Mouse (Mus musculus): ENCODE data around the gene Olfr324. TPM values are rescaled to one million over a fixed set of nuclear protein-coding genes. Genes with fewer than 3 reads are reported as not detected.

Gene Olfr324
- polyA plus RNA-seq (2012; rRNA removed; ENCODE audit: low replicate concordance), result not detected in 2 replicates

GRCm38 (mm10) chr11:58594814-58595213 is at the start of gene Olfr324:
TSS of gene Olfr324 (plus strand) at chr11:58595114.

DNA sequence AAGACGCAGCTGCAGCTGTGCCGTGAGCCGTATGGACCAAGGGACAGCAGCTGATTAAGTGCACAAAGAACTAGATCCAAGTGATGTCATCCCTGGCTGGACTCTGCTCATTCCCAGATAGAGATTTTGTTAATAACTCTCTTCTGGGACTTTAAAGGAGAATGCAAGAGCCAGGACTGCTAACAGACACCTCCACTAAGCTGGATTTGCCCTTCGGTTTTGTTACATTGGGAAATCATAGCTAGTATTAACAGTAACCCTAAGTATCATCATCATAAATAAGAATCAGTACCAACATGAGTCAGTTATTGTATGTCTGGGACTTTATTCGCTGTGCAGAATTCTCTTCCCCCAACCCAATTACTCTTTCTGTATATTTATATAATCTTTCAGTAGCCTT is 48.6 kb upstream of the Olfr324 start, which contains the start of gene Olfr329-ps:
Olfr329-ps (minus strand) TSS at position 101 of the 400 bp plus-strand sequence.

GRCm38 (mm10) chr11:58555536-58555935 is 39.4 kb upstream of the Olfr324 start, which contains the start of gene Olfr328:
TSS of gene Olfr328 (minus strand) at chr11:58555636.

DNA sequence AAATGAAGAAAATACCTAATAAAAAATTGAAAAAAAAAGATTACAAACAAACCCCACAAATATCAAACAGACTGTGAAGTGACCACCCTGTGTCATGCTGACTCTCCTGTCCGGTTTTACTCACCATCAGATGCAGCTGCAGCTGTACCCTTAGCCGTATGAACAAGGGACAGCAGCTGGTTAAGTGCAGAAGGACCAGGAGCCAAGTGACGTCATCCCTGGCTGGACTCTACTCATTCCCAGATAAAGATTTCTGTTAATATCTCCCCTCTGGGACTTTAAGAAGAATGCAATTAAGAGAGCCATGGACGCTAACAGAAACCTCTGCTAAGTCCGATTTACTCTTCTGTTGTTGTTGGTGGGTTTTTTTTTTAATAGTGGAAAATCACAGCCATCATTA is 24.5 kb upstream of the Olfr324 start, which contains the start of gene Olfr224:
Olfr224 (minus strand) TSS at position 149 of the 400 bp plus-strand sequence.

GRCm38 (mm10) chr11:58577430-58577829 is 17.5 kb upstream of the Olfr324 start, which contains the start of gene Olfr325:
TSS of gene Olfr325 (plus strand) at chr11:58577730.

GRCm38 (mm10) chr11:58615975-58616374 is 21.1 kb downstream of the Olfr324 start, which contains the start of gene 2210407C18Rik:
TSS of gene 2210407C18Rik (minus strand) at chr11:58616075.

DNA sequence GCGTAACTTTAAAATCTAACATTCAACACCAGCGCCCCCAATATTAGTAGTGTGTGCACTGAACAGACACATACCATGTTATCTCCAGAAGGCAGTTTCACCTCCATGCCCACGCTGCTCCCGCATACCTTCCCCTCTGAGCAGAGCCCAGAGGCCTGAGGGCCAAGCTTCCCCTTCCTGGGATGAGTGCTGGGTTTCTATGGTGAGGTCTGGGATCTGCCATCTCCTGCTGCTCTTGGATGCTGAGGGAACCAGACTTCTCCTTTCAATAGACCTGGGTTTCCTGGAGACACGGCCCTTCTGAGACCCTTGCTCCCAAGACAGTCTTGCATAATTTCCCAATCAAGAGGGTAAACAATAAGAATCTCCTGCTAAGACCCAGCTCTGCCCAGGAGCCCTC is 35.5 kb downstream of the Olfr324 start, which contains the start of gene Olfr323:
Olfr323 (minus strand) TSS at position 101 of the 400 bp plus-strand sequence.

DNA sequence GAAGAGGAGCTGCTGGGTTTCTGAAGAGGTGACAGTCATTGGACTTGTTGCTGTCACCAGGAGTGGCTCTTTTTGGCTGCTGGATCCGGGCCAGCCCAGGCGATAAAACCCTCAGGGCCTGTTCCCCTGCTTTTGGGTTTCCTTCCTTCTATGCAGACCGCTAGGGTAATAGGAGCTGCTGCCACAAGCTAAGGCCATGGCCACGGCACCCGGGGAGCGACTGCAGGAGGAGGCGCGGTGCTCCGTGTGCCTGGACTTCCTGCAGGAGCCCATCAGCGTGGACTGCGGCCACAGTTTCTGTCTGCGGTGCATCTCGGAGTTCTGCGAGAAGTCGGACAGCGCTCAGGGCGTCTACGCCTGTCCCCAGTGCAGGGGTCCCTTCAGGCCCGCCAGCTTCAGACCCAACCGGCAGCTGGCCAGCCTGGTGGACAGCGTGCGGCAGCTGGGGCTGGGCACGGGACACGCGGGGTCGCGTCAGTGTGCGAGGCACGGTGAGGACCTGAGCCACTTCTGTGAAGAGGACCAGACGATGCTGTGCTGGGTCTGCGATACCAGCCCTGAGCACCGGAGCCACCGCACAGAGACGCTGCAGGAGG is 45.5 kb downstream of the Olfr324 start, which contains the start of gene Trim58:
Trim58 (plus strand) TSS at position 194 of the 596 bp plus-strand sequence.

Other genes starting within 250 kb of the Olfr324 start
- gene Lypd8, start 216.1 kb upstream of the Olfr324 start, polyA plus RNA-seq (2012; rRNA removed; ENCODE audit: low replicate concordance), result 2,190 and 2,729 TPM in 2 replicates
- gene 1810065E05Rik, start 174.0 kb upstream of the Olfr324 start, polyA plus RNA-seq (2012; rRNA removed; ENCODE audit: low replicate concordance), result 0.90 TPM in 1 of 2 replicates, not detected in the other
- gene Gm12253, start 162.6 kb upstream of the Olfr324 start, polyA plus RNA-seq (2012; rRNA removed; ENCODE audit: low replicate concordance), result not detected in 2 replicates
- gene Lypd9, start 142.2 kb upstream of the Olfr324 start, polyA plus RNA-seq (2012; rRNA removed; ENCODE audit: low replicate concordance), result not detected in 2 replicates
- not detected in 2 replicates for gene Olfr30, start 132.8 kb upstream of the Olfr324 start, polyA plus RNA-seq (2012; rRNA removed; ENCODE audit: low replicate concordance)
- not detected in 2 replicates for gene Olfr332, start 102.6 kb upstream of the Olfr324 start, polyA plus RNA-seq (2012; rRNA removed; ENCODE audit: low replicate concordance)
- gene Olfr331, start 92.5 kb upstream of the Olfr324 start, polyA plus RNA-seq (2012; rRNA removed; ENCODE audit: low replicate concordance), result not detected in 2 replicates
- gene Olfr330, start 60.3 kb upstream of the Olfr324 start, polyA plus RNA-seq (2012; rRNA removed; ENCODE audit: low replicate concordance), result not detected in 2 replicates
- gene Olfr329-ps, start 48.7 kb upstream of the Olfr324 start, polyA plus RNA-seq (2012; rRNA removed; ENCODE audit: low replicate concordance), result not detected in 2 replicates
- not detected in 2 replicates for gene Olfr328, start 39.5 kb upstream of the Olfr324 start, polyA plus RNA-seq (2012; rRNA removed; ENCODE audit: low replicate concordance)
- not detected in 2 replicates for gene Olfr224, start 24.6 kb upstream of the Olfr324 start, polyA plus RNA-seq (2012; rRNA removed; ENCODE audit: low replicate concordance)
- gene Olfr325, start 17.4 kb upstream of the Olfr324 start, polyA plus RNA-seq (2012; rRNA removed; ENCODE audit: low replicate concordance), result not detected in 2 replicates
- 22.8 and 126 TPM in 2 replicates for gene 2210407C18Rik, start 21.0 kb downstream of the Olfr324 start, polyA plus RNA-seq (2012; rRNA removed; ENCODE audit: low replicate concordance)
- gene Olfr323, start 35.4 kb downstream of the Olfr324 start, polyA plus RNA-seq (2012; rRNA removed; ENCODE audit: low replicate concordance), result 0.78 TPM in 1 of 2 replicates, not detected in the other
- gene Trim58, start 45.4 kb downstream of the Olfr324 start, polyA plus RNA-seq (2012; rRNA removed; ENCODE audit: low replicate concordance), result 0.06 TPM in 1 of 2 replicates, not detected in the other
- gene Olfr322, start 63.7 kb downstream of the Olfr324 start, polyA plus RNA-seq (2012; rRNA removed; ENCODE audit: low replicate concordance), result not detected in 2 replicates
- not detected in 2 replicates for gene Olfr320, start 86.0 kb downstream of the Olfr324 start, polyA plus RNA-seq (2012; rRNA removed; ENCODE audit: low replicate concordance)
- not detected in 2 replicates for gene Olfr319, start 104.0 kb downstream of the Olfr324 start, polyA plus RNA-seq (2012; rRNA removed; ENCODE audit: low replicate concordance)
- gene Olfr318, start 128.9 kb downstream of the Olfr324 start, polyA plus RNA-seq (2012; rRNA removed; ENCODE audit: low replicate concordance), result not detected in 2 replicates
- gene Olfr317, start 144.1 kb downstream of the Olfr324 start, polyA plus RNA-seq (2012; rRNA removed; ENCODE audit: low replicate concordance), result not detected in 2 replicates
- not detected in 2 replicates for gene Olfr316, start 157.6 kb downstream of the Olfr324 start, polyA plus RNA-seq (2012; rRNA removed; ENCODE audit: low replicate concordance)
- not detected in 2 replicates for gene Olfr315, start 178.1 kb downstream of the Olfr324 start, polyA plus RNA-seq (2012; rRNA removed; ENCODE audit: low replicate concordance)
- gene Olfr314, start 187.8 kb downstream of the Olfr324 start, polyA plus RNA-seq (2012; rRNA removed; ENCODE audit: low replicate concordance), result not detected in 2 replicates
- gene Fam183b, start 206.8 kb downstream of the Olfr324 start, polyA plus RNA-seq (2012; rRNA removed; ENCODE audit: low replicate concordance), result 0.39 and 2.2 TPM in 2 replicates
- gene Olfr313, start 219.9 kb downstream of the Olfr324 start, polyA plus RNA-seq (2012; rRNA removed; ENCODE audit: low replicate concordance), result not detected in 2 replicates
- not detected in 2 replicates for gene Olfr312, start 234.1 kb downstream of the Olfr324 start, polyA plus RNA-seq (2012; rRNA removed; ENCODE audit: low replicate concordance)
- not detected in 2 replicates for gene Olfr311, start 244.1 kb downstream of the Olfr324 start, polyA plus RNA-seq (2012; rRNA removed; ENCODE audit: low replicate concordance)

Data from duodenum, adult 2 months (tissue).